Mouse (Mus musculus) megakaryocyte-erythroid progenitor cell, adult 5-6 weeks (primary cell): ENCODE results near the gene Vps37d. TPM values are rescaled to one million over a fixed set of nuclear protein-coding genes. Genes with fewer than 3 reads are reported as not detected.

Experiments used
- ATAC-seq: replicated peaks from 2 replicates; pipeline ENCODE4 v1.8.0; 2016; ENCODE audit warnings: mild to moderate bottlenecking, inconsistent platforms; ENCODE audit not compliant: severe bottlenecking, poor library complexity, low FRiP score, low TSS enrichment
- total RNA-seq, 2 experiments: library from RNA; stranded (forward) in 1 of 2; stranded (reverse) in 1 of 2; fragments of 200-1000, 215-1000 nt in 1 of 2; fragments of >200 nt in 1 of 2; fragmentation: Nextera tagmentation in 1 of 2; gene quantifications; 2 replicates each; pipeline ENCODE4 v1.2.3; 2014 to 2017

The Vps37d gene
- total RNA-seq, 2 experiments from 2014 or later, result not detected

DNA sequence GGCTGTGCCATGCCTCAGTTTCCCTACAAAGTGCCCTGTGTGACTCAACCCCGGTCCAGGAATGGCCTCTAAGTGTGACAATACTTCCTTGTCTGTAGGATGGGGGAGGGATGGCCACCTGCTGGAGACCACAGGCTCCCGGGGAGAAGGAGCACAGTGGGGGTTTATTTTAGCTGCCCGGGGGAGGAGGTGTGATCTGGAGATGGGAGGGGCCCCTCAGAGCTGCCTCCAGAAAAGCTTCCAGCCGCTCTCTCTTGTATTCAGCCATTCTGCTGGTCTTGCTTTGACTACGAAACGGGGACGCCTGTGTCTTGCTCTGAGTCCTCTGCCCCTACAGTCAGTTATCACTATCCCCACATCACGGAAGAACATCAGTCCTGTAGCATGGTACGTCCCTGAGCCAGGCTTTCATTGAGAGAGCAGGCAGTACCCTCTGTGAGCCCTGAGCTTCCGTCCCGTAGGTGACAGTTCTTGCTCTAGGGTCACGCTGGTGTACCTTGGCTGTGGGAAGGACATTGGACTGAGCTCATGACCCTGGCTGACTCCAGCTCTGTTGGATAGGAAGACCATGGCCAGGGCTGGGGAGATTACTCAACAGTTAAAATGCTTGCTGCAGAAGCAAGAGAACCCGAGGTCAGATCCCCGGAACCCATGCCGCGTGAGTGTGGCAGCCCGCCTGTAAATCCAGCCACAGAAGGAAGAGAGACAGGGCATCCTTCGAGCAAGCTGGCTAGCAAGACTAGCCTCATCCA is 42.3 kb downstream of the Vps37d start:
- no peak for ATAC-seq

DNA sequence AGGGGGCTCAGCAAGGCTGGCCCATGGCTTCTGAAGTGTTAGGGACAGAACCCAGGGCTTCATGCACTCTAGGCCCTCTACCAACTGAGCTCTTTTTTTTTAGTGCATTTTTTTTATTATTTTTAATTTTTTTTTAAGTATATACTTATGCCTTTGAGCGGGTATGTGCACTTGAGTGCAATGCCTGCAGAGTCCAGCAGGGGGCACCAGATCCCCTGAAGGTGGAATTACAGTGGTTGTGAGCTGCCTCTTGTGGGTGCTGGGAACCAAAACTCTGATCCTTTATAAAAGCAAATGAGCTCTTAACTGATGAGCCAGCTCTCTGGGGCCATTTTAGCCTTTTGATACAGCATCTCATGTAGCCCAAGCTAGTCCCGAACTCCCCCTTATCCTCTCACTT is 43.5 kb downstream of the Vps37d start:
- ATAC-seq, result no peak

DNA sequence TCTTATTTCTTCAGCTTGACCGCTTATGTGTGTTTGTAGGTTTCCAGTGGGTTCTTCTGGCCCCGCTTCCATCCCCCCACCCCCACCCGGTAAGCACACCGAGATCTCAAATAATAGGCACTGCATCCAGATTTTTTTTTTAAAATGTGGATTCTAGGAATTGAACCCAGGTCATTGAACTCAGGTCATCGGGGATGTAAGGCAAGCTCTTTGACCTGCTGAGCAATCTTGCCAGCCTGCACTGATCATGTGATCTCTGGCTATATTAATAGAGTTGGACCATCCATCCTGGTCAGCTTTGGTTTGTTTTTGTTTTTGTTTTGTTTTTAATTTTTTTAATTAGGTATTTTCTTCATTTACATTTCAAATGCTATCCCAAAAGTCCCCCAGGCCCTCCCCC is 45.5 kb downstream of the Vps37d start:
- no peak for ATAC-seq

DNA sequence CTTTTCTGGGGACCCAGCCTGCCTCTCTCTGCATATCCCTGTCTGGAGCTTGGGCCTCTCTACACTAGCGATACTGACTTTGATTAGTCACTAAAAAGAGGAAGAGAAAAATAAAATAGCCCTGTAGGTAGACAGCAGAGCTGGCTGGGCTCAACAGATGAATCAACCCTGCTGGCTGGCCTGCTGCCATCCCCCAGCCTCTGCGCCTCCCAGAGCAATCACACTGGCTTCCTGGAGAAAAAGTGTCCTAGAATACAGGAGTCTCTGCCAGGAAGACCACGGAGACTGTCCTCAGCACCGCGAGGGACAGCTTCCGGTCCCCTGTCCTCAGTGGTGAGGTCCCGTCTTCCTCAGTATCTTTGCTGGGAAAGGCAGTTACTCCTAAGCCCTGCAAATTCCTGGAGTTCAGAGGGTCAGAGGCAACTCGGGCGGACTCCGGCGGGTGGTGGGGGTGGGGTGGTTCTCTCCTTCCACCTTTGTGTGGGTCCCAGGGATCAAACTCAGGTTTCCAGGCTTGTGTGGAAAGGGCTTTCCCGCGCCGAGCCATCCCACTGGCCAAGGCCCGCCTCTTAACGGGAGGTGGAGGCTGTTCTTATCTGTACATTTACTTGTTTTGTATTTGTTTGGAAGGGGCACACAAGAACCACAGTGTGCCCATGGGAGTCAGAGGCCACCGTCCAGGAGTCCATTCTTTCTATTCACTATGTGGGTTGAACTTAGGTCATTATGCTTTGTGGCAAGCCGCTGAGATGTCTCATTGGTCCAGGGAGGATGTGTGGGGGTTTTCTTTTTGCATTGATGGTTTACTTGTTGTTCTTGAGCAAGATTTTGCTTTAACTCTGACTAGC is 48.8 kb downstream of the Vps37d start:
- no peak; the same call in 1 of the 2 replicates for ATAC-seq

DNA sequence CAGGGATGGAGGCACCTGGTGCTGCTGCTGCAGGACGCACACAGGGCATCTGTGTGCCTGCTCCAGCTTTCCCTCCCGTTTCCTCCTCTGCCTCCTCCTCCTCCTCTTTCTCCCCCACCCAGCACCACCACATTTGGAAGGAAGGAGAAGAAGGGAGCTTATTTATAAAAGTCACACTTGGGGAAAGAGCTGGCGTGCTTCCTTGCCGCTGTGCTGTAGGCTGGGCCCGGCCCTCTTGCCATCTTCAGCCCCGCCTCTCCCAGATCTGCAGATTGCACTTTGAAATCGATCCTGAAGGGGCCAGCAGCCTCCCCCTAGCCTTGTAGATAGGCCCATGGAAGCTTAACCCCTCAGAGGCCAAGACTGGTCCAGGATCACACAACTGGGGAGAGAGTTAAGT is 52.2 kb downstream of the Vps37d start:
- no peak for ATAC-seq

DNA sequence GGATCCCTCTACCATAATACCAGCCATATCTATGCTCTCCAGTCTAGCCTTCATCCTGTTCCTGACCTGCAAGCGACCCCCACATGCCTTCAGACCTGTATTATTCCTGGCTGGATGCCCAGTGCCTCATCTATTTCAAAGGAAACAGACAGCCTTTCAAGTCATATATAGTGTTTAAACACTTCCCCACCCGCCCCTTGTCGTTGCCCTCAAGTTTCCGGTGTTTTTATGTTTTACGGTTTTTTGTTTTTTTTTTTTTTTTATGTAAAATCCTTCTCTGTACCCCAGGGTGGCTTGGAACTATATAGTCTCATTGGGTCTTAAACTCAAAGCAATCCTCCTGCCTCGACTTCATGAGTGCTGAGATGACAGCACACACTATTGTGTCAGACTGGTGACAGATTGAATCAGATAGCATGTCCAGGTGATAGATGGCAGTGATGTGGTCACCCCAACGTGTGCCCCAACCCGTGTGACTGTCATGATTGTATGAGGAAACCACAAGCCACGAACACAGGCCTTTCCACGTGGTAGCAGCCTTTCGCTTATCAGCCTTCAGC is 53.3 kb downstream of the Vps37d start:
- ATAC-seq, result no peak

DNA sequence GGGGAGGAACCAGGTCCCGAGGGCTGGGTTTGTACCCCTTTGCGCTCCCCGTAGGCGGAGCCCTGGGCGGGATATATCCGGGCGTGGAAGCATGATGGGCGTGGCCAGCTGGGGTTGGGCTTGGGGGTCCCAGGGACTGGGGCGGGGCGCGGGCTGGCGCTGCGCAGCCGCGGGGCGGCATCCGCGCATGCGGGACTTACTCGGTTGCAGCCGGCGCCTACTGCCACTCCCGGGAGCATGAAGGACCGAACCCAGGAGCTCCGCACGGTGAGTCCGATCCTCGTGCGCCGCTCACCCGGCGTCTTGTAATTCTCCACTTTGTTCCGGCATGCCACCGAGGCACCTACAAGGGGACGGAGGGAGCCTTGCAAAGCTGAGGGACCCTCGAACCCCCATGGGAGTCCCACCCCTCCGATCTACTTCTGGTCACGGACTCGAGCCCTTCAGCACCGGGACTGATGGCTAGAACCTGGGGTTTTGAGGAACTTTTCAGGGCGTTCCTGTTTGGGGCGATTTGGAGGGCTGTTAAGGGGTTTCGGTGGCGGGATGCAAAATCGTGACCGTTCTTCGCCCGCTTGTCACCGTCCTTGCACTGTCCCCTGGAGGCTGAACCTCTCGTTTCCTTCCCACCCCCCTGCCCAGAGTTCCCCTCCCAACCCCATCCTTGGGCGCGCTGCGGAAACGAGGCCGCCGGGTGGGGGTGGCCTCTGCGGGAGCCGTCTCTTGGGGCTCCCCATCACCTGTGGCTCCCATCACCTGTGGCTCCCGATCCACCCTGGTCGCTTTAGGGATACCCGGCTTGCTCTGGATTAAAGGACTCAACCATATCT is 54.5 kb downstream of the Vps37d start, which contains the start of gene Stx1a:
Gene Stx1a, plus strand, starts transcription at position 139 of the 830 bp plus-strand sequence.
- ATAC-seq, result peak; percentile 67

Other genes with a start within 250 kb of the Vps37d start
- not detected in 2 replicates for gene Tmem270, start 171.5 kb downstream of the Vps37d start, total RNA-seq (2014; fragmentation: Nextera tagmentation)
- gene Tmem270, start 171.5 kb downstream of the Vps37d start, total RNA-seq (2017), result not detected in 2 replicates
- gene Cldn13, start 162.7 kb downstream of the Vps37d start, total RNA-seq (2014; fragmentation: Nextera tagmentation), result 177 and 197 TPM in 2 replicates
- gene Cldn13, start 162.7 kb downstream of the Vps37d start, total RNA-seq (2017), result 55.6 and 123 TPM in 2 replicates
- 9.9 and 12.8 TPM in 2 replicates for gene Mettl27, start 145.9 kb downstream of the Vps37d start, total RNA-seq (2014; fragmentation: Nextera tagmentation)
- 6.5 and 18.5 TPM in 2 replicates for gene Mettl27, start 145.9 kb downstream of the Vps37d start, total RNA-seq (2017)
- not detected in 2 replicates for gene Cldn4, start 131.3 kb downstream of the Vps37d start, total RNA-seq (2014; fragmentation: Nextera tagmentation)
- not detected in 2 replicates for gene Cldn4, start 131.3 kb downstream of the Vps37d start, total RNA-seq (2017)
- gene Cldn3, start 92.1 kb downstream of the Vps37d start, total RNA-seq (2014; fragmentation: Nextera tagmentation), result not detected in 2 replicates
- gene Cldn3, start 92.1 kb downstream of the Vps37d start, total RNA-seq (2017), result not detected in 2 replicates
- 55.8 and 82.2 TPM in 2 replicates for gene Abhd11, start 69.1 kb downstream of the Vps37d start, total RNA-seq (2014; fragmentation: Nextera tagmentation)
- gene Abhd11, start 69.1 kb downstream of the Vps37d start, total RNA-seq (2017), result 36.9 and 46.7 TPM in 2 replicates
- gene Stx1a, start 54.8 kb downstream of the Vps37d start, total RNA-seq (2014; fragmentation: Nextera tagmentation), result 0.17 and 0.98 TPM in 2 replicates
- gene Stx1a, start 54.8 kb downstream of the Vps37d start, total RNA-seq (2017), result not detected in 2 replicates
- gene Dnajc30, start 14.1 kb downstream of the Vps37d start, total RNA-seq (2014; fragmentation: Nextera tagmentation), result 15.7 and 16.1 TPM in 2 replicates
- 3.7 and 9.2 TPM in 2 replicates for gene Dnajc30, start 14.1 kb downstream of the Vps37d start, total RNA-seq (2017)
- 93.5 and 138 TPM in 2 replicates for gene Bud23, start 13.3 kb downstream of the Vps37d start, total RNA-seq (2014; fragmentation: Nextera tagmentation)
- 68.0 and 104 TPM in 2 replicates for gene Bud23, start 13.3 kb downstream of the Vps37d start, total RNA-seq (2017)
- not detected in 2 replicates for gene Mlxipl, start 11.6 kb upstream of the Vps37d start, total RNA-seq (2014; fragmentation: Nextera tagmentation)
- not detected in 2 replicates for gene Mlxipl, start 11.6 kb upstream of the Vps37d start, total RNA-seq (2017)
- 11.6 and 13.3 TPM in 2 replicates for gene Tbl2, start 71.4 kb upstream of the Vps37d start, total RNA-seq (2014; fragmentation: Nextera tagmentation)
- 19.8 and 20.4 TPM in 2 replicates for gene Tbl2, start 71.4 kb upstream of the Vps37d start, total RNA-seq (2017)
- 37.2 and 48.3 TPM in 2 replicates for gene Bcl7b, start 90.0 kb upstream of the Vps37d start, total RNA-seq (2014; fragmentation: Nextera tagmentation)
- 25.1 and 33.3 TPM in 2 replicates for gene Bcl7b, start 90.0 kb upstream of the Vps37d start, total RNA-seq (2017)
- 128 and 135 TPM in 2 replicates for gene Baz1b, start 109.0 kb upstream of the Vps37d start, total RNA-seq (2014; fragmentation: Nextera tagmentation)
- gene Baz1b, start 109.0 kb upstream of the Vps37d start, total RNA-seq (2017), result 154 and 160 TPM in 2 replicates
- gene Fzd9, start 173.0 kb upstream of the Vps37d start, total RNA-seq (2014; fragmentation: Nextera tagmentation), result 0.30 and 0.37 TPM in 2 replicates
- gene Fzd9, start 173.0 kb upstream of the Vps37d start, total RNA-seq (2017), result 0.38 TPM in 1 of 2 replicates, not detected in the other